Mouse (Mus musculus) limb, embryonic 11.5 days (tissue): ENCODE measurements around the gene Fxr2. TPM values are rescaled to one million over a fixed set of nuclear protein-coding genes. Genes with fewer than 3 reads are reported as not detected.

Source experiments
- ATAC-seq: fragments of 200-750 bp; cut with Nextera tagmentation; 2 replicates; pipeline ENCODE4 v1.8.0; 2017; ENCODE audit warnings: low read depth; ENCODE audit not compliant: insufficient number of reproducible peaks, low FRiP score, low TSS enrichment
- DNase-seq: peaks from one replicate; pipeline ENCODE4 v3.0.0-alpha.2; 2015; ENCODE audit warnings: low spot score
- H3K27ac ChIP-seq: fragments of 300-500 bp; sonication (generic); replicated peaks from 2 replicates; pipeline ENCODE4 v1.5.1; 2014; ENCODE audit warnings: low read depth, mild to moderate bottlenecking, low read length
- H3K27me3 ChIP-seq: fragments of 300-500 bp; sonication (generic); 2 replicates; pipeline ENCODE4 v1.6.1; 2014; ENCODE audit warnings: mild to moderate bottlenecking, low read length, mixed read lengths; ENCODE audit not compliant: control insufficient read depth, insufficient read depth
- H3K36me3 ChIP-seq: fragments of 300-500 bp; sonication (generic); 2 replicates; pipeline ENCODE4 v1.6.1; 2014; ENCODE audit warnings: mild to moderate bottlenecking, low read length, moderate library complexity, mixed read lengths; ENCODE audit not compliant: control insufficient read depth, insufficient read depth
- H3K4me1 ChIP-seq: fragments of 300-500 bp; sonication (generic); 2 replicates; pipeline ENCODE4 v1.6.1; 2014; ENCODE audit warnings: low read length, mixed read lengths; ENCODE audit not compliant: control insufficient read depth, insufficient read depth
- H3K4me2 ChIP-seq: fragments of 300-500 bp; sonication (generic); 2 replicates; pipeline ENCODE4 v1.6.1; 2014; ENCODE audit warnings: low read depth, mild to moderate bottlenecking, moderate library complexity; ENCODE audit not compliant: severe bottlenecking
- H3K4me3 ChIP-seq: fragments of 300-500 bp; sonication (generic); 2 replicates; pipeline ENCODE4 v1.5.1; 2014; ENCODE audit warnings: low read depth, low read length
- H3K9ac ChIP-seq: fragments of 300-500 bp; sonication (generic); 2 replicates; pipeline ENCODE4 v1.6.1; 2014; ENCODE audit warnings: mild to moderate bottlenecking, low read length
- H3K9me3 ChIP-seq: fragments of 300-500 bp; sonication (generic); 2 replicates; pipeline ENCODE4 v1.6.1; 2016; ENCODE audit warnings: low read length; ENCODE audit not compliant: control insufficient read depth
- WGBS: fragments of 180-500 bp; shearing (Covaris S2); extraction: QIAGEN DNeasy Blood & Tissue Kit; methylation state at CpG from one replicate; pipeline ENCODE4 v1.1.7; 2014; 5-methylcytosine and 5-hydroxymethylcytosine counted together
- polyA plus RNA-seq: library from polyadenylated mRNA; unstranded; fragments of >200 nt; fragmentation: Nextera tagmentation; extraction: Ambion mirVana; gene quantifications from 2 replicates; pipeline ENCODE4 v1.2.1, GENCODE M21; 2014

Gene Fxr2
- polyA plus RNA-seq, 1 experiment from 2014 or later: 37.5 TPM

DNA sequence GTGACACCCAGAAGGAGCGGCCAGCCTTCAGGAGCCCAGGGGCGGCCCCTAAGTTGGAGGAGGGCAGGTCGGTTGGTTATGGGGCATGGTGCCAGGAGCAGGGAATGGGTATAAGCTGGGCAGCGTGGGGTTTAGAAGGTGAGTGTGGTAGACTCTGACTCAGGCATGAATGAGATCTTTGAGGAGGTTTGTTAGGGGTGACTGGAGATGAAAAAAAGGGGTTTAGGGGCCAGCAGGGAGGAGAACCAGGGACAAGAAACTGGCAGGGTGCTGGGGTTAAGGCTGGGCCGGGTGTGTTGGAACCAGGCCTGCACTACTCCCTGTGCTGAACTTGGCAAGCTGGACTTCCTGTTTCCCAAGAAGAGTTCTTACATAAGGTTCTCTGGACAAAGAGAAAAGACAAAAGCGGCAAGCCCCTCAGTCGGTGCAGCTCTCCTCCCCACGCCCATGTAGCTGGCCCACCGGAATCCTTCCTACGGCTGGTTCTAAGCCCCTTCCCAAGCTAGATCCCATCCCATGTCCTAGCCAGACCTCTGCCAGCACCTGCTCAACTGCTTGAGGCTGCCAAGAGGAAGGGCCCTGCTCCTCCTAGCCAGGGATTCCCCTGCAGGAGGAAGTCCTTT lies 52.8 kb downstream of the Fxr2 start, which contains the start of gene Tnfsf13:
Gene Tnfsf13, minus strand, starts transcription at position 259 of the 623 bp plus-strand sequence.
- 83% methylated on average over 10 of the region's 10 CpGs for WGBS
- Histone ChIP-seq H3K27me3 (no peaks in the 10 kb centered on the region), H3K4me3 (no peak within 1 kb of the TSS), H3K4me2 (no peak within 1 kb of the TSS; the same call in 1 of the 2 replicates), H3K36me3 (no peaks in the 10 kb centered on the region), H3K9ac (peak within 1 kb of the TSS; percentile 32; the same call in 1 of the 2 replicates), H3K9me3 (no peaks in the 10 kb centered on the region), H3K27ac (no peak within 1 kb of the TSS), H3K4me1 (0 out of 2 replicates have a peak, but pooled peaks cover 4% of the 10 kb centered on the region)
- ATAC-seq: no peak
- DNase-seq: no peak

DNA sequence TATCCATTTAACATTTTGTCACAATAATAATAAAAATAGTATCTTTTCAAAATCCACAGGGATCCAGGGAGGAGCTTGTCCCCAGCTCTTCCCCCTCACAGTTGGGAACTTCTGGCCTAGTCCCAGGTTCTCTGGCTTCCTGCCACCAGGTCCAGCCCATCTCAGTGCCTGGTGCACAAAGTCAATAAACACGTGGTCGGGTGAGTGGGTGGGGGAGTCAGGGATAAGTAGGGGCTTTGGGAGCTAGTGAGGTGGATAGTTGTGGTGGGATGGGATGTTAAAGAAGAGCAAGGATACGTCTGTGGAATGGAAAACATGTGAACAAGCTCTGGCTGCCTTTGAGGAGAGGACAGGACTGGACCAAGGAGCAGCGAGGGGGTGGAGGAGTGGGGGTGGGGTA lies 53.6 kb downstream of the Fxr2 start:
- no peaks in the 10 kb centered on the region for H3K36me3 ChIP-seq
- no peak for ATAC-seq
- H3K9me3 ChIP-seq: no peaks in the 10 kb centered on the region
- H3K9ac ChIP-seq: peak overlapping the region; percentile 32; the same call in 1 of the 2 replicates
- H3K27ac ChIP-seq: no peak overlapping the region
- no peaks in the 10 kb centered on the region for H3K4me1 ChIP-seq
- no peak overlapping the region; the same call in 1 of the 2 replicates for H3K4me2 ChIP-seq
- no peak overlapping the region for H3K4me3 ChIP-seq
- DNase-seq: no peak
- H3K27me3 ChIP-seq: no peaks in the 10 kb centered on the region
- 20% methylated on average over 4 of the region's 4 CpGs for WGBS

DNA sequence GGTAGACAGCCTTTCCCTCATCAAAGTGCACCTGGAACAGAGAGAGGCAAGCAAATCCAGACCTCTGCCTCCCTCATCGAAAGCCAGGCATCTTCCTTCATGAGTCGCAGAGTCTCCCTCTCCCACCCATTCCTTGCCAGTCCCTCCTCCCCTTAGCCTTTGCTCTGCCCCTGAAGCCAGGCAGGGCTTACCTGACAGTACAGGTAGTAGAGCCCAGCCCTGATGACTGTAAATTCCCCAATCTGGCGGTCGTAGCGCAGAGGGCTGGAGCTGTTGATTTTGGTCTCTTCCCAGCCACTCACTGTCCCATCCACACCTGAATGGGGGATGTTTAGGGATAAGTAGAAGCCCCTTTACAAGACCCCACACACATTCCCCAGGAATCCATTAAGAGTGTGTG lies 54.3 kb downstream of the Fxr2 start:
- WGBS: 53% methylated on average over 5 of the region's 5 CpGs
- Histone ChIP-seq H3K9me3 (no peaks in the 10 kb centered on the region), H3K4me2 (no peak overlapping the region), H3K27me3 (no peaks in the 10 kb centered on the region), H3K9ac (no peak overlapping the region), H3K4me3 (no peak overlapping the region), H3K27ac (no peak overlapping the region), H3K36me3 (no peaks in the 10 kb centered on the region), H3K4me1 (no peaks in the 10 kb centered on the region)
- DNase-seq (no peak), ATAC-seq (no peak)

DNA sequence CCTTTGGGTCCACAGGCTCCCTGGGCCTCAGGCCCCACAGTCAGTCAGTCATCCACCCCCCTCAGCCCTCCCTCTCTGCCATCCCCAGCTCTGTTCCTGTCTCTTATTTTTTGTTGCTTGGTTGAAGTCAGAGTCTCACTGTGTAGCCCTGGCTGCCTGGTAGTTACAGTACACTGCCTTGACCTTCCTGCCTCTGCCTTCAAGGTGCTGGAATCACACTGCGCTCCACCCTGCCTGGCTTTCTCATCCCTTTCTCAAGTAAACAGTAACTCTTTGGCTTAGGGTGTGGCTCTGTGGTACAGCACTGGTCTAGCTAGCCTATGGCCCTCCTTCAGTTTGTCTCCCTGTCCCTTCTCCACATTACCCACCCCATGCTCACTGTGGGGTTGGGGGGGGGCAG lies 57.1 kb downstream of the Fxr2 start:
- Histone ChIP-seq H3K4me1 (no peaks in the 10 kb centered on the region), H3K9me3 (no peaks in the 10 kb centered on the region), H3K27ac (no peak overlapping the region), H3K4me3 (no peak overlapping the region), H3K4me2 (no peak overlapping the region), H3K36me3 (no peaks in the 10 kb centered on the region), H3K9ac (no peak overlapping the region), H3K27me3 (no peaks in the 10 kb centered on the region)
- DNase-seq: no peak
- WGBS: 92% methylated on average over 1 of the region's 1 CpGs
- no peak for ATAC-seq

DNA sequence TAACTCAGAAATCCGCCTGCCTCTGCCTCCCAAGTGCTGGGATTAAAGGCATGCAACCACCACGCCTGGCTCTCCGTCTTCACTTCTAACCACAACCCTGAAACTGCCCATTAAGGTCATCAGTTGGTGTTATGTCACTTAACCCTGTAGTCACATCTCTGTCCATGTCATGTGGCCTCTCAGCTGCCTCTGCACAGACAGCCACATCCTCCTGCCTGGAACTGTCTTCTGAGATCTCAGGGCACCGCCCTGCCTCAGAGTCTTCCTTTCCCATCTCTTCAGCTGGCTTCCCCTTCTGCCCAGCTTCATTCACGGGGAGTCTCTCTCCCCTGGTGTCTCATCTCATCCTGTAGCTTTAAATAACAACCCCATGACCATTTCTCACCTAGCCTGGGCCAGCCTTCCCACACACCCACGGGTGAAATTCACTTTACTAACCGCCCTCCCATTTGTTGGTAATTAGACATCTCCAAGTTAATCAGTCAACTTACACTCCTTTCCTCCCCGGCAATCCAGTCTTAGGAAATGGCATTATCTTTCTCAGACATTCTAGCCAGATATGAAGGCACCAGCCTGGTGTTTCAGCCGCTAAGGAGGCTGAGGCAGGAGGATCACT lies 59.5 kb downstream of the Fxr2 start:
- Histone ChIP-seq H3K36me3 (no peaks in the 10 kb centered on the region), H3K4me1 (peaks cover 10% of the 10 kb centered on the region), H3K4me3 (no peak overlapping the region), H3K27ac (no peak overlapping the region), H3K9ac (no peak overlapping the region), H3K27me3 (no peaks in the 10 kb centered on the region), H3K9me3 (no peaks in the 10 kb centered on the region), H3K4me2 (no peak overlapping the region)
- DNase-seq (no peak), ATAC-seq (no peak)
- WGBS: 73% methylated on average over 9 of the region's 9 CpGs

DNA sequence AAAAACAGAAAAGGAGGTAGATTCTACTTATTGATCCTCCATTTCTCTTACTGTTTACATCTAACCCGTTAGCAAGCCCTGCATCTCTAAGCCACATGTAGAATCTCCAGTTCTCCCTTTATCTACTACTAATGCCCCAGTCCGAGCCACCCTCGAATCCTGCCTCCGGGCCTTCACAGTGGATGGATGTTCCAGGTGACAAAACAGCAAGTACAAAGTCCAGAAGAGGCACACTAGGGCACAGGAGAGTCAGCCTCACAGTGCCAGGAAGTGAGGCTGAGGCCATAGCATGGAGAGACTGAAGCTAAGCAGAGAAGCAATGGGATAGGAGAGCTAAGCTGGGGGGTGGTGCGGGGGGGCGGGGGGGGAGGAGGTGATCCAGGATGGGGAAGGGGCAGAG lies 60.1 kb downstream of the Fxr2 start:
- H3K4me2 ChIP-seq: no peak overlapping the region
- no peaks in the 10 kb centered on the region for H3K36me3 ChIP-seq
- H3K4me1 ChIP-seq: peaks cover 10% of the 10 kb centered on the region
- H3K27me3 ChIP-seq: no peaks in the 10 kb centered on the region
- no peak for DNase-seq
- H3K27ac ChIP-seq: no peak overlapping the region
- no peak for ATAC-seq
- WGBS: 80% methylated on average over 6 of the region's 6 CpGs
- H3K9me3 ChIP-seq: no peaks in the 10 kb centered on the region
- H3K4me3 ChIP-seq: no peak overlapping the region
- H3K9ac ChIP-seq: no peak overlapping the region

DNA sequence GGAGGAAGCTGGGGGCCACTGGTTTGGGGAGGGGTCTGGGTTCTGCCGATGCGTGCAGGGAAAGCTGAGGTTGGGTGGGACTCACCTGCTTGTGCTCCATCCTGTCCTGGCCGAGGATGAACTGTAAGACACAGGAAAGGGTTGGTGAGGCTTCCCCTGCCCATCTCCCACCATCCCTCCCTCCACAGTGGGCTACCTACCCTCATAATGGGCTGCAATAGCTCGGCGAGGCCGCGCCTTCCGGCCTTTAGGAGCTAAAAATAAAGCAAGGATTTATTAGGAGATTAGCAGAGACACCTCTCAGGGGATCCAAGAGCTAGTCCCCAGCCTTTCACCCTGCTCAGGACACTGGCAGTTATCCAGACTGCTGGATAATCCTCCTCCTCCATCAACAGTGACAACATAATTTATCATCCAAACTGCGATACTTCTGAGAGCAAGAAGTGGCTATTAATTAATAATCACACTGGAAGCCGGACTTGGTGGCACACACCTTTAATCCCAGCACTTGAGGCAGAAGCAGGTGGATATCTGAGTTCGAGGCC lies 60.7 kb downstream of the Fxr2 start:
- 61% methylated on average over 11 of the region's 11 CpGs for WGBS
- Histone ChIP-seq H3K4me3 (no peak overlapping the region), H3K27me3 (no peaks in the 10 kb centered on the region), H3K36me3 (no peaks in the 10 kb centered on the region), H3K4me2 (no peak overlapping the region), H3K27ac (no peak overlapping the region), H3K9ac (peak overlapping the region; percentile 12; the same call in 1 of the 2 replicates), H3K9me3 (no peaks in the 10 kb centered on the region), H3K4me1 (peaks cover 10% of the 10 kb centered on the region)
- ATAC-seq: no peak
- DNase-seq: no peak

DNA sequence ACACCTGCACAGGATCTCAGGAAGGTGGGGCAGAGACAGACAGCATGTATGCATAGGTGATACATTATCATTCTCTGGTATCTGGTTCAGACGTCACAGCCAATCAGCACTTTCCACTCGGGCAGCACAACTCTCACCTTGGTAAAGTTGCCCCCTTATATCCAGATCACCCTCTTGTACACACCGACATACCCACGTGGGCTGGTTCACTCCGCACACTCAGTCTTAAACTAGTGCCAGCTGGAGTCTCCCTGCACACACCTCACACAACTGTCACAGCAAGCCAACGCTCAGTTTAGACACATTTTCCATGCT lies 62.2 kb downstream of the Fxr2 start:
- DNase-seq: no peak
- no peaks in the 10 kb centered on the region for H3K27me3 ChIP-seq
- peak overlapping the region; percentile 88; the same call in 1 of the 2 replicates for H3K4me2 ChIP-seq
- ATAC-seq: 0 out of 2 replicates have a peak, but pooled peaks have one; percentile 4
- WGBS: 29% methylated on average over 6 of the region's 6 CpGs
- peak overlapping the region; percentile 39; the same call in 1 of the 2 replicates for H3K4me3 ChIP-seq
- H3K27ac ChIP-seq: 0 out of 2 replicates have a peak overlapping the region, but pooled peaks have one; percentile 15
- H3K36me3 ChIP-seq: no peaks in the 10 kb centered on the region
- H3K9ac ChIP-seq: peak overlapping the region; percentile 80
- H3K4me1 ChIP-seq: peaks cover 10% of the 10 kb centered on the region
- H3K9me3 ChIP-seq: no peaks in the 10 kb centered on the region
